Mouse (Mus musculus) midbrain, postnatal 0 days (tissue): ENCODE results near the gene Gm17078. TPM values are rescaled to one million over a fixed set of nuclear protein-coding genes. Genes with fewer than 3 reads are reported as not detected.
"Not testable (repeated sequence)": the region's sequence is repeated elsewhere in the genome, so short reads cannot be mapped to it uniquely, and the experiment has no call there.

Experiments
- ATAC-seq: fragments of 200-750 bp; cut with Nextera tagmentation; 2 replicates; pipeline ENCODE4 v1.8.0; 2017; ENCODE audit warnings: moderate number of reproducible peaks, mild to moderate bottlenecking, moderate TSS enrichment, moderate library complexity; ENCODE audit not compliant: low FRiP score
- DNase-seq: peaks from one replicate; pipeline ENCODE4 v3.0.0-alpha.2; 2015; ENCODE audit warnings: low spot score
- H3K27ac ChIP-seq: fragments of 300-500 bp; sonication (generic); 2 replicates; pipeline ENCODE4 v1.5.1; 2014; ENCODE audit warnings: low read depth, mild to moderate bottlenecking, low read length, mixed read lengths
- H3K27me3 ChIP-seq: fragments of 300-500 bp; sonication (generic); 2 replicates; pipeline ENCODE4 v1.6.1; 2014; ENCODE audit warnings: low read length, control low read depth, mixed read lengths; ENCODE audit not compliant: insufficient read depth
- H3K36me3 ChIP-seq: fragments of 300-500 bp; sonication (generic); 2 replicates; pipeline ENCODE4 v1.6.1; 2014; ENCODE audit warnings: low read length, control low read depth, mixed read lengths; ENCODE audit not compliant: insufficient read depth
- H3K4me1 ChIP-seq: fragments of 300-500 bp; sonication (generic); 2 replicates; pipeline ENCODE4 v1.6.1; 2014; ENCODE audit warnings: mild to moderate bottlenecking, control low read depth, antibody characterized with exemption, low read length, mixed read lengths; ENCODE audit not compliant: insufficient read depth
- H3K4me2 ChIP-seq: fragments of 300-500 bp; sonication (generic); 2 replicates; pipeline ENCODE4 v1.6.1; 2014; ENCODE audit warnings: low read depth, mild to moderate bottlenecking, low read length, mixed read lengths; ENCODE audit not compliant: poor library complexity, severe bottlenecking
- H3K4me3 ChIP-seq: fragments of 300-500 bp; sonication (generic); 2 replicates; pipeline ENCODE4 v1.5.1; 2014; ENCODE audit warnings: low read depth, mild to moderate bottlenecking, low read length, moderate library complexity
- H3K9ac ChIP-seq: fragments of 300-500 bp; sonication (generic); replicated peaks from 2 replicates; pipeline ENCODE4 v1.6.1; 2014; ENCODE audit warnings: mild to moderate bottlenecking, low read length, moderate library complexity, mixed read lengths; ENCODE audit not compliant: poor library complexity, severe bottlenecking
- H3K9me3 ChIP-seq: fragments of 300-500 bp; sonication (generic); 2 replicates; pipeline ENCODE4 v1.6.1; 2016; ENCODE audit warnings: low read length, control low read depth
- CTCF ChIP-seq: IDR thresholded peaks from 2 replicates; pipeline ENCODE4 v1.5.1; 2016; ENCODE audit warnings: antibody characterized with exemption, mild to moderate bottlenecking
- WGBS: fragments of 180-500 bp; shearing (Covaris S2); extraction: QIAGEN DNeasy Blood & Tissue Kit; methylation state at CpG from one replicate; pipeline ENCODE4 v1.1.7; 2014; 5-methylcytosine and 5-hydroxymethylcytosine counted together
- polyA plus RNA-seq: library from polyadenylated mRNA; unstranded; fragments of >200 nt; fragmentation: Nextera tagmentation; extraction: Ambion mirVana; gene quantifications from 2 replicates; pipeline ENCODE4 v1.2.1, GENCODE M21; 2015
- total RNA-seq: library from RNA; depleted of rRNA; stranded (reverse); fragments of >200 nt; gene quantifications from 2 replicates; pipeline ENCODE4 v1.2.3, GENCODE M21; 2014; rRNA removed

Gm17078 gene
- total RNA-seq, result not detected in 2 replicates
- not detected in 2 replicates for polyA plus RNA-seq

- H3K36me3 ChIP-seq, result no peaks in the 10 kb centered on the region
- H3K27ac ChIP-seq, result no peak within 1 kb of the TSS
- no peaks in the 10 kb centered on the region for H3K4me1 ChIP-seq
- H3K4me2 ChIP-seq, result no peak within 1 kb of the TSS
- WGBS, result 95% methylated on average over 1 of the region's 1 CpGs
- H3K27me3 ChIP-seq, result no peaks in the 10 kb centered on the region
- TF ChIP-seq CTCF, result no peak
- H3K9me3 ChIP-seq, result no peaks in the 10 kb centered on the region
- ATAC-seq, result no peak
- H3K9ac ChIP-seq, result no peak within 1 kb of the TSS
- H3K4me3 ChIP-seq, result no peak within 1 kb of the TSS
- no peak for DNase-seq
These were observed at the start of gene Gm17078 for GRCm38 (mm10) chr14:51611210-51611609. Gm17078 (minus strand) TSS chr14:51611310.

- not testable (repeated sequence) for H3K27me3 ChIP-seq, H3K4me1 ChIP-seq, H3K4me2 ChIP-seq, H3K9me3 ChIP-seq, ATAC-seq, H3K36me3 ChIP-seq, H3K27ac ChIP-seq, H3K9ac ChIP-seq, H3K4me3 ChIP-seq, DNase-seq
- 92% methylated on average over 1 of the region's 1 CpGs for WGBS
These were observed 24.5 kb upstream of the Gm17078 start, which contains the start of gene Gm4181 for GRCm38 (mm10) chr14:51635566-51635965. Gm4181 (minus strand) TSS chr14:51635666.

GRCm38 (mm10) chr14:51632426-51632825, 21.3 kb upstream of the Gm17078 start:
- not testable (repeated sequence) for DNase-seq, H3K9me3 ChIP-seq, H3K27me3 ChIP-seq, H3K27ac ChIP-seq, ATAC-seq, H3K4me1 ChIP-seq, H3K4me3 ChIP-seq, H3K9ac ChIP-seq, H3K4me2 ChIP-seq, H3K36me3 ChIP-seq
- 97% methylated on average over 1 of the region's 1 CpGs for WGBS

- 96% methylated on average over 4 of the region's 4 CpGs for WGBS
- H3K27ac ChIP-seq, H3K4me3 ChIP-seq, DNase-seq, H3K4me1 ChIP-seq, ATAC-seq, H3K9me3 ChIP-seq, H3K27me3 ChIP-seq, H3K9ac ChIP-seq, H3K36me3 ChIP-seq, H3K4me2 ChIP-seq: not testable (repeated sequence)
These were observed 19.1 kb downstream of the Gm17078 start, which contains the start of gene Gm17174 for GRCm38 (mm10) chr14:51592039-51592438. Gm17174 (minus strand) TSS chr14:51592139.

- H3K27ac ChIP-seq, H3K9me3 ChIP-seq, H3K36me3 ChIP-seq, H3K4me1 ChIP-seq, DNase-seq, H3K9ac ChIP-seq, H3K4me2 ChIP-seq, ATAC-seq, H3K27me3 ChIP-seq, H3K4me3 ChIP-seq: not testable (repeated sequence)
- WGBS, result 89% methylated on average over 2 of the region's 2 CpGs
These were observed 37.1 kb downstream of the Gm17078 start, which contains the start of gene Gm17175 for GRCm38 (mm10) chr14:51573963-51574362. Gm17175 (minus strand) TSS chr14:51574063.

Other genes starting within 250 kb of the Gm17078 start
- gene Gm7247, start 249.6 kb downstream of the Gm17078 start, total RNA-seq, result not detected in 2 replicates
- gene Gm7247, start 249.6 kb downstream of the Gm17078 start, polyA plus RNA-seq, result not detected in 2 replicates
- not detected in 2 replicates for gene Vmn2r88, start 200.5 kb downstream of the Gm17078 start, total RNA-seq
- gene Vmn2r88, start 200.5 kb downstream of the Gm17078 start, polyA plus RNA-seq, result not detected in 2 replicates
- gene Vmn2r89, start 159.5 kb downstream of the Gm17078 start, total RNA-seq, result 0.05 TPM in 1 of 2 replicates, not detected in the other
- not detected in 2 replicates for gene Vmn2r89, start 159.5 kb downstream of the Gm17078 start, polyA plus RNA-seq
- gene Gm5622, start 58.5 kb downstream of the Gm17078 start, total RNA-seq, result not detected in 2 replicates
- not detected in 2 replicates for gene Gm5622, start 58.5 kb downstream of the Gm17078 start, polyA plus RNA-seq
- gene Gm17175, start 37.2 kb downstream of the Gm17078 start, total RNA-seq, result not detected in 2 replicates
- not detected in 2 replicates for gene Gm17175, start 37.2 kb downstream of the Gm17078 start, polyA plus RNA-seq
- not detected in 2 replicates for gene Gm17174, start 19.2 kb downstream of the Gm17078 start, total RNA-seq
- not detected in 2 replicates for gene Gm17174, start 19.2 kb downstream of the Gm17078 start, polyA plus RNA-seq
- gene Gm4181, start 24.4 kb upstream of the Gm17078 start, total RNA-seq, result not detected in 2 replicates
- not detected in 2 replicates for gene Gm4181, start 24.4 kb upstream of the Gm17078 start, polyA plus RNA-seq
- not detected in 2 replicates for gene Gm17079, start 84.2 kb upstream of the Gm17078 start, total RNA-seq
- not detected in 2 replicates for gene Gm17079, start 84.2 kb upstream of the Gm17078 start, polyA plus RNA-seq
- not detected in 2 replicates for gene Gm5800, start 105.9 kb upstream of the Gm17078 start, total RNA-seq
- gene Gm5800, start 105.9 kb upstream of the Gm17078 start, polyA plus RNA-seq, result not detected in 2 replicates
- gene Ang4, start 162.3 kb upstream of the Gm17078 start, total RNA-seq, result not detected in 2 replicates
- not detected in 2 replicates for gene Ang4, start 162.3 kb upstream of the Gm17078 start, polyA plus RNA-seq
- gene AY358078, start 188.7 kb upstream of the Gm17078 start, total RNA-seq, result not detected in 2 replicates
- gene AY358078, start 188.7 kb upstream of the Gm17078 start, polyA plus RNA-seq, result not detected in 2 replicates
- gene Ear6, start 242.4 kb upstream of the Gm17078 start, total RNA-seq, result not detected in 2 replicates
- gene Ear6, start 242.4 kb upstream of the Gm17078 start, polyA plus RNA-seq, result not detected in 2 replicates